In the genomic region with DNA sequence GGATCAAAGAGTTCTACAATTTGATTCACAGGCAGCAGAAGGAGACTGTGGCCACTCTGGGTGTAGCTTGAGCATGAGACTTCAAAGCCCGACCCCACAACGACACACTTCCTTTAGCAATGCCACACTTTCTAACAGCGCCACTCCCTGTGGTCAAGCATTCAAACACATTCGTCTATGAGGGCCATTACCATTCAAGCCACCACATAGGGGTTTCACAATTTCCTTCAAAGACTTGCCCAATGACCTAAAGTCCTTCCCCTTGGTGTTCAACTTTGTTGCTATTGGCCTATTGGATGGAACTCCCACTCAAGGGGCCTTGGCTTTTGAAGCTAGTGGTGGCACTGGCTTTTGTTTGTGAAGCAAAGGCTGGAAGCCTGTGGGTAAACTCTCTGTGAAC, we compare ENCODE assay signal across 29 mouse cellular contexts.
A peak's percentile ranks its signal among the peaks of the same experiment; 100 is the strongest.
DNase-seq lines count a peak whose midpoint lies in the region; ATAC-seq and TF ChIP-seq lines count a peak whose summit lies in the region.
"Had no signal": no experiment of that assay in that cellular context is flagged by ENCODE, and none has a peak within 500 bp of the region (broad histone marks: within the 10 kb centered on the region; RNA-seq: fewer than 3 reads in every experiment).

No protein-coding gene starts in this region.

- TF ChIP-seq EP300 in lung, postnatal 0 days (IDR thresholded peaks at IDR 0.05) = no peak

- H3K27ac ChIP-seq in lung, postnatal 0 days (ENCODE audit: low read length) = no peak overlapping the region
- no peak overlapping the region for H3K27ac ChIP-seq in kidney, embryonic 15.5 days
- H3K27ac ChIP-seq: embryonic facial prominence, embryonic 13.5 days; forebrain, embryonic 10.5 days; forebrain, embryonic 15.5 days; heart, embryonic 15.5 days; hindbrain, embryonic 15.5 days; layer of hippocampus, adult 2 months; left cerebral cortex, adult 2 months; limb, embryonic 13.5 days; liver, embryonic 12.5 days; neural tube, embryonic 15.5 days; stomach, postnatal 0 days had no signal

- H3K9ac ChIP-seq in lung, postnatal 0 days (replicated peaks; ENCODE audit: low read depth) = no peak overlapping the region
- H3K9ac ChIP-seq in kidney, embryonic 15.5 days = no peak overlapping the region
- H3K9ac ChIP-seq: embryonic facial prominence, embryonic 13.5 days; forebrain, embryonic 15.5 days; heart, embryonic 15.5 days; hindbrain, embryonic 15.5 days; limb, embryonic 13.5 days; liver, embryonic 12.5 days; neural tube, embryonic 15.5 days had no signal

- no peak for TF ChIP-seq CTCF in lung, postnatal 0 days (IDR thresholded peaks at IDR 0.05)

- DNase-seq in lung, postnatal 0 days (ENCODE audit: low spot score) = peak; percentile 48
- no peak for DNase-seq in lung, postnatal 14 days
- peak; percentile 31 for DNase-seq in ES-CJ7 (ENCODE audit: low read depth, low spot score)
- no peak for DNase-seq in right cerebral cortex, postnatal 4 days
- DNase-seq: adrenal gland, postnatal 14 days; cerebellum, adult 11 months; cerebellum, adult 9-11 months; gastrocnemius, postnatal 25 days; kidney, adult 11 months; kidney, postnatal 36 days; lung, adult 18-20 months; midbrain, embryonic 14.5 days; right cerebral cortex, postnatal 25 days; spleen, adult 18-20 months had no signal

- 72% methylated on average over 4 of the region's 4 CpGs for WGBS in lung, postnatal 0 days
- 73% methylated on average over 4 of the region's 4 CpGs for WGBS in kidney, embryonic 15.5 days

- no peak overlapping the region for H3K4me2 ChIP-seq in lung, postnatal 0 days (replicated peaks; ENCODE audit: low read depth, low read length)
- no peak overlapping the region for H3K4me2 ChIP-seq in kidney, embryonic 15.5 days
- H3K4me2 ChIP-seq: embryonic facial prominence, embryonic 13.5 days; forebrain, embryonic 15.5 days; heart, embryonic 15.5 days; hindbrain, embryonic 15.5 days; limb, embryonic 13.5 days; liver, embryonic 12.5 days; neural tube, embryonic 15.5 days had no signal

- no peak overlapping the region for H3K4me3 ChIP-seq in lung, postnatal 0 days (ENCODE audit: low read depth, low read length)
- no peak overlapping the region for H3K4me3 ChIP-seq in kidney, embryonic 15.5 days (replicated peaks)
- H3K4me3 ChIP-seq: embryonic facial prominence, embryonic 13.5 days; forebrain, embryonic 10.5 days; forebrain, embryonic 15.5 days; heart, embryonic 15.5 days; hindbrain, embryonic 15.5 days; layer of hippocampus, adult 2 months; left cerebral cortex, adult 2 months; limb, embryonic 13.5 days; liver, embryonic 12.5 days; neural tube, embryonic 15.5 days had no signal

- no peaks in the 10 kb centered on the region for H3K36me3 ChIP-seq in lung, postnatal 0 days (ENCODE audit: insufficient read depth, low read length)
- no peaks in the 10 kb centered on the region for H3K36me3 ChIP-seq in kidney, embryonic 15.5 days
- H3K36me3 ChIP-seq: embryonic facial prominence, embryonic 13.5 days; forebrain, embryonic 10.5 days; forebrain, embryonic 15.5 days; heart, embryonic 15.5 days; hindbrain, embryonic 15.5 days; limb, embryonic 13.5 days; liver, embryonic 12.5 days; neural tube, embryonic 15.5 days had no signal

- no peaks in the 10 kb centered on the region for H3K4me1 ChIP-seq in lung, postnatal 0 days (ENCODE audit: insufficient read depth, low read depth, low read length)
- peaks cover 9% of the 10 kb centered on the region for H3K4me1 ChIP-seq in kidney, embryonic 15.5 days
- H3K4me1 ChIP-seq: liver, embryonic 12.5 days had no signal

- H3K27me3 ChIP-seq in lung, postnatal 0 days (replicated peaks; ENCODE audit: insufficient read depth, low read length) = no peaks in the 10 kb centered on the region
- H3K27me3 ChIP-seq in kidney, embryonic 15.5 days = no peaks in the 10 kb centered on the region
- H3K27me3 ChIP-seq: embryonic facial prominence, embryonic 13.5 days; forebrain, embryonic 15.5 days; heart, embryonic 15.5 days; hindbrain, embryonic 15.5 days; limb, embryonic 13.5 days; liver, embryonic 12.5 days; neural tube, embryonic 15.5 days; Patski had no signal

- ATAC-seq in lung, postnatal 0 days = no peak; the same call in 1 of the 2 replicates
- peak; percentile 99 for ATAC-seq in granulocyte monocyte progenitor cell, adult 5-6 weeks (replicated peaks; ENCODE audit: poor library complexity, severe bottlenecking)
- no peak for ATAC-seq in kidney, embryonic 15.5 days (replicated peaks; ENCODE audit: low FRiP score)
- ATAC-seq: forebrain, embryonic 15.5 days; inflammation-experienced regulatory T-cells, adult 6 months; liver, embryonic 12.5 days; Patski had no signal

- H3K9me3 ChIP-seq in lung, postnatal 0 days (ENCODE audit: low read length) = no peaks in the 10 kb centered on the region
- H3K9me3 ChIP-seq in kidney, embryonic 15.5 days (replicated peaks) = no peaks in the 10 kb centered on the region
- H3K9me3 ChIP-seq: embryonic facial prominence, embryonic 13.5 days; forebrain, embryonic 10.5 days; forebrain, embryonic 15.5 days; heart, embryonic 15.5 days; hindbrain, embryonic 15.5 days; limb, embryonic 13.5 days; liver, embryonic 12.5 days; neural tube, embryonic 15.5 days had no signal

Comparison
In these comparisons a context has a peak if more than half of its experiments do, and no peak if none do; other contexts are left out.
1. DNase-seq: peak in lung, postnatal 0 days (single experiment) and ES-CJ7 (single experiment); none in lung, postnatal 14 days (single experiment) and right cerebral cortex, postnatal 4 days (single experiment).